Mouse (Mus musculus) embryonic facial prominence, embryonic 10.5 days (tissue): Measurements from ENCODE around the gene Defb36. TPM values are rescaled to one million over a fixed set of nuclear protein-coding genes. Genes with fewer than 3 reads are reported as not detected.

Experiments used
- DNase-seq: peaks from one replicate; pipeline ENCODE4 v3.0.0-alpha.2; 2017; ENCODE audit warnings: low spot score
- H3K27ac ChIP-seq: fragments of 300-500 bp; sonication (generic); replicated peaks from 2 replicates; pipeline ENCODE4 v1.5.1; 2016; ENCODE audit warnings: mild to moderate bottlenecking
- H3K27me3 ChIP-seq: fragments of 300-500 bp; sonication (generic); replicated peaks from 2 replicates; pipeline ENCODE4 v1.6.1; 2016; ENCODE audit warnings: low read depth, mild to moderate bottlenecking; ENCODE audit not compliant: poor library complexity, severe bottlenecking
- H3K36me3 ChIP-seq: fragments of 300-500 bp; sonication (generic); replicated peaks from 2 replicates; pipeline ENCODE4 v1.6.1; 2016; ENCODE audit warnings: mild to moderate bottlenecking, moderate library complexity
- H3K4me1 ChIP-seq: fragments of 300-500 bp; sonication (generic); 2 replicates; pipeline ENCODE4 v1.6.1; 2016
- H3K4me3 ChIP-seq: fragments of 300-500 bp; sonication (generic); 2 replicates; pipeline ENCODE4 v1.5.1; 2016; ENCODE audit warnings: mild to moderate bottlenecking, moderate library complexity
- H3K9me3 ChIP-seq: fragments of 300-500 bp; sonication (generic); 2 replicates; pipeline ENCODE4 v1.6.1; 2016; ENCODE audit warnings: mild to moderate bottlenecking
- WGBS: fragments of 180-500 bp; shearing (Covaris S2); methylation state at CpG from one replicate; pipeline ENCODE4 v1.1.7; 2016; 5-methylcytosine and 5-hydroxymethylcytosine counted together
- polyA plus RNA-seq: library from polyadenylated mRNA; unstranded; fragments of >200 nt; fragmentation: Nextera tagmentation; extraction: Ambion mirVana; gene quantifications from 2 replicates; pipeline ENCODE4 v1.2.1, GENCODE M21; 2016

The Defb36 gene
- polyA plus RNA-seq, 1 experiment from 2014 or later = not detected

- no peak within 1 kb of the TSS; the same call in 1 of the 2 replicates for H3K27ac ChIP-seq
- peak within 1 kb of the TSS; percentile 60 for H3K4me3 ChIP-seq
- no peaks in the 10 kb centered on the region for H3K9me3 ChIP-seq
- peak; percentile 70 for DNase-seq
- peaks cover 20% of the 10 kb centered on the region for H3K4me1 ChIP-seq
- H3K36me3 ChIP-seq = no peaks in the 10 kb centered on the region
- H3K27me3 ChIP-seq = peaks cover 80% of the 10 kb centered on the region
- WGBS = 1% methylated on average over 59 of the region's 59 CpGs
Measured at GRCm38 (mm10) chr2:152626774-152627591, 22.9 kb downstream of the Defb36 start, which contains the start of gene Rem1. Gene Rem1, plus strand, starts transcription at chr2:152626951.

DNA sequence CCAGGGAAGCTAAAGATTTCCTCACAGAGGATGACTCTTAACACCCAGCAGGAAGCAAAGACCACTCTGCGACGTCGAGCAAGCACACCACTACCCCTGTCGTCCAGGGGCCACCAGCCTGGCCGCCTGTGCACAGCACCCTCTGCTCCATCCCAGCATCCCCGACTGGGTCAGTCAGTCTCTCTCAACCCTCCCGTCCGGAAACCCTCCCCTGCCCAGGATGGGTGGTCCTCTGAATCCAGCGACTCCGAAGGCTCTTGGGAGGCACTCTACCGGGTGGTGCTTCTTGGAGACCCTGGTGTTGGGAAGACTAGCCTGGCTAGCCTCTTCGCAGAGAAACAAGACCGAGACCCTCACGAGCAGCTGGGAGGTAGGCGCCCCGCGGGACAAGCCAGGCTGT lies 23.9 kb downstream of the Defb36 start:
- no peaks in the 10 kb centered on the region for H3K36me3 ChIP-seq
- H3K27me3 ChIP-seq = peaks cover 86% of the 10 kb centered on the region
- no peak overlapping the region for H3K27ac ChIP-seq
- no peak overlapping the region for H3K4me3 ChIP-seq
- peaks cover 23% of the 10 kb centered on the region for H3K4me1 ChIP-seq
- DNase-seq = no peak
- 40% methylated on average over 17 of the region's 17 CpGs for WGBS
- H3K9me3 ChIP-seq = no peaks in the 10 kb centered on the region

- Histone ChIP-seq H3K27ac (no peak overlapping the region), H3K4me3 (no peak overlapping the region), H3K9me3 (no peaks in the 10 kb centered on the region), H3K36me3 (no peaks in the 10 kb centered on the region), H3K27me3 (peaks cover 90% of the 10 kb centered on the region), H3K4me1 (peaks cover 30% of the 10 kb centered on the region)
- WGBS = 61% methylated on average over 3 of the region's 3 CpGs
- no peak for DNase-seq
Measured at GRCm38 (mm10) chr2:152629239-152629638, 25.1 kb downstream of the Defb36 start.

DNA sequence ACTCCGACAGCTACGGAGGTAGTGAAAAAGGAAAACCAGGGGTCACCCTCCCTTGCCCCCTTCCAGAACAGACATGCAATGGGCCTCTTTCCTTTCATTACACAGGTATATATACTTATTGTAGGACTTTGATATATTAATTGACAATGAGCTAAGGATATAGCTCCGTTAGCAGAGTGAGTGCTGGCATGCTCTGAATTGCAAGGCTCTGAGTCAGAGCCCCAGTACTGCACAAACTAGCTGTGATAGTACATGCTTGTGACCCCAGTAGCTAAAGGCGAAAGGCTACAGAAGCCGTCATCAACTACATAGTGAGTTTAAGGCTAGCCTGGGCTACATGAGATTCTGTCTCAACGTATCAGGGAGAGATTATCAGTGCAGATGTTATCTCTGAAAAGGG lies 25.8 kb downstream of the Defb36 start:
- H3K36me3 ChIP-seq = no peaks in the 10 kb centered on the region
- H3K9me3 ChIP-seq = no peaks in the 10 kb centered on the region
- H3K27ac ChIP-seq = no peak overlapping the region
- H3K4me1 ChIP-seq = peaks cover 30% of the 10 kb centered on the region
- H3K27me3 ChIP-seq = peaks cover 88% of the 10 kb centered on the region
- no peak overlapping the region for H3K4me3 ChIP-seq
- no peak for DNase-seq
- 89% methylated on average over 6 of the region's 6 CpGs for WGBS

DNA sequence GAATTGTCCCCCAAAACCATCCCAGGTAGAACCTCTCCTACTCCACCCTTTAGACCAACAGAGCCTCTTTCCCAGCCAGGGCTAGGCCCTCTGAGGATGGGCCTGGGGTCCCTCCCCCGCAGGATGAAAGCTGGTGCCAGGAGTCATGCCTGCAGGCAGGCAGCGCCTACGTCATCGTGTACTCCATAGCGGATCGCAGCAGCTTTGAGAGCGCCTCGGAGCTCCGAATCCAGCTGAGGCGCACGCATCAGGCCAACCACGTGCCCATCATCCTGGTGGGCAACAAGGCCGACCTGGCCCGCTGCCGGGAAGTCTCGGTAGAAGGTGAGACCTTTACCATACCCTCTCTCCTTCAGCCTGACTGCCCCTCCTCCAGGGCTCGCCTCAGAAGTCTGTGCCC lies 29.2 kb downstream of the Defb36 start:
- DNase-seq = peak; percentile 31
- 48% methylated on average over 17 of the region's 17 CpGs for WGBS

DNA sequence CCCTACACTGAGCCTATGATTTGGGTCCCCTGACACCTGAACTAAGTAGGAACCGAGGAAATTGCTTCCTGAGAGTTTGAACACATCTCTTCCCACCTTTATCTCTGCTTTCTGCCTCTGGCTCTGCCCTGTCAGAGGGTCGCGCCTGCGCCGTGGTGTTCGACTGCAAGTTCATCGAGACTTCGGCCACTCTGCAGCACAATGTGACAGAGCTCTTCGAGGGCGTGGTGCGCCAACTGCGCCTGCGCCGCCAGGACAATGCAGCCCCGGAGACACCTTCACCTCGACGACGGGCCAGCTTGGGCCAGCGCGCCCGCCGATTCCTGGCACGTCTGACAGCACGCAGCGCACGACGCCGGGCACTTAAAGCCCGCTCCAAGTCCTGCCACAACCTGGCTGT lies 30.2 kb downstream of the Defb36 start:
- Histone ChIP-seq H3K9me3 (no peaks in the 10 kb centered on the region), H3K27me3 (peaks cover 49% of the 10 kb centered on the region), H3K36me3 (no peaks in the 10 kb centered on the region), H3K27ac (no peak overlapping the region), H3K4me1 (peaks cover 20% of the 10 kb centered on the region), H3K4me3 (no peak overlapping the region)
- DNase-seq = no peak
- 79% methylated on average over 29 of the region's 29 CpGs for WGBS

More for the DNA sequence above, 29.2 kb downstream of the Defb36 start:
- Histone ChIP-seq H3K4me1 (peaks cover 15% of the 10 kb centered on the region), H3K36me3 (no peaks in the 10 kb centered on the region), H3K27me3 (peaks cover 54% of the 10 kb centered on the region), H3K27ac (no peak overlapping the region; the same call in 1 of the 2 replicates), H3K9me3 (no peaks in the 10 kb centered on the region), H3K4me3 (peak overlapping the region; percentile 25; the same call in 1 of the 2 replicates)

GRCm38 (mm10) chr2:152636246-152637005 lies 32.3 kb downstream of the Defb36 start:
- H3K4me1 ChIP-seq = peaks cover 29% of the 10 kb centered on the region
- DNase-seq = no peak
- 83% methylated on average over 23 of the region's 23 CpGs for WGBS
- H3K36me3 ChIP-seq = no peaks in the 10 kb centered on the region
- no peak overlapping the region for H3K27ac ChIP-seq
- peaks cover 34% of the 10 kb centered on the region for H3K27me3 ChIP-seq
- no peak overlapping the region for H3K4me3 ChIP-seq
- no peaks in the 10 kb centered on the region for H3K9me3 ChIP-seq

GRCm38 (mm10) chr2:152637006-152637322 lies 32.8 kb downstream of the Defb36 start:
- 86% methylated on average over 6 of the region's 6 CpGs for WGBS
- Histone ChIP-seq H3K9me3 (no peaks in the 10 kb centered on the region), H3K36me3 (no peaks in the 10 kb centered on the region), H3K27ac (no peak overlapping the region), H3K27me3 (peaks cover 30% of the 10 kb centered on the region), H3K4me3 (no peak overlapping the region), H3K4me1 (peaks cover 29% of the 10 kb centered on the region)
- DNase-seq = no peak

DNA sequence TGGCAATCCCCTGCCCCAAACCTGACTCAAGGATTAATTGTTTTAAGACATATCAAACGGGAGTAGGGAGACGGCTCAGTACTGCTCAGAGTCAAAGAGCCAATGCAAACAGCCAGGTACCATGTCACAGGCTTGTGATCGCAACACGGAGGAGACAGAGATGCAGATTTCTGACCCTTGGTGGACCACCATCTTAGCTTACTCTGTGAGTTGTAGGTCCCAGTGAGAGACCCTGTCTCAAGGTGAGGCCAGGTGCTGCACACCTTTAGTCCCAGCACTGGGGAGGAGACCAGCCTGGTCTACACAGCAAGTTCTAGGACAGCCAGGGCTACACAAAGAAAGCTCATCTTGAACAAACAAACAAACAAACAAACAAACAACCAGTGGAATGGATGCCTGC lies 33.3 kb downstream of the Defb36 start:
- Histone ChIP-seq H3K9me3 (no peaks in the 10 kb centered on the region), H3K36me3 (no peaks in the 10 kb centered on the region), H3K4me3 (no peak overlapping the region), H3K4me1 (peaks cover 29% of the 10 kb centered on the region), H3K27ac (no peak overlapping the region), H3K27me3 (peaks cover 26% of the 10 kb centered on the region)
- 89% methylated on average over 4 of the region's 4 CpGs for WGBS
- DNase-seq = no peak

GRCm38 (mm10) chr2:152638865-152639264 lies 34.7 kb downstream of the Defb36 start:
- Histone ChIP-seq H3K27ac (no peak overlapping the region), H3K4me3 (no peak overlapping the region), H3K9me3 (no peaks in the 10 kb centered on the region), H3K36me3 (no peaks in the 10 kb centered on the region), H3K27me3 (peaks cover 13% of the 10 kb centered on the region), H3K4me1 (peaks cover 20% of the 10 kb centered on the region)
- no peak for DNase-seq
- 67% methylated on average over 6 of the region's 6 CpGs for WGBS

DNA sequence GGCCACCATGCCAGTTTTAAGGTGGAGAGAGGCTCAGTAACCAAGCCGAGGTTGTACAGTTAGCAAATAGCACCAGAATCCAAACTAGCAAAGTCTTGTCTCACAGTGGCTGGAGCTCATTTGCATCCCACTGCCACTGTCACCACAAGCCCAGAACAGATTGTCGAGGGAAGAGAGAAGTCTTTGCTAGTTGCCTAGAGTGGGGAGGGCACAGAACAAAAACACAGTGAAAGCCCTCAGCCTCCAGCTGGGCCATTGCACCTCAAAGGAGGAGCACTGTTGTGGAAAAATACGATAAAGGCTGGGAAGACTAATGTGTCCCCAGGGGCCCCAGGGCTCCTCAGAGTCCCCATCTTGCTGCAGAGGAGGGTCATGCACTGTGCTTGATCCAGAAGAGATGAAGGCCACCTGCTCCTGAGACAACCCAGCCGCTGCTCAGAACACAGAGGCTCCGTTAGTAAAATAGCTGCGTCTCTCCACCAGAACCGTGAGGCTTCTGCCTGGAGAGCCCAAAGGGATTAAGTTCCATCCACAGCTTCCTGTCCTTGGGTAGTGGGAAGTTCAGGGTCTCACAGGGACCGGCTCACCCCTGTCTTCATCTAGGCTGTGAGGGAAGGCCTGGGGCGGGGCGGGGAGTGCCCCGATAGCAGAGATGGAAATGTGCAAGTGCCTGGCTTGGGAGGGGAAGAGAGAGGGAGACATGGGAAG lies 35.4 kb downstream of the Defb36 start:
- no peak overlapping the region for H3K4me3 ChIP-seq
- peak overlapping the region; percentile 55; the same call in 1 of the 2 replicates for H3K27ac ChIP-seq
- H3K27me3 ChIP-seq = peaks cover 9% of the 10 kb centered on the region
- H3K9me3 ChIP-seq = no peaks in the 10 kb centered on the region
- peak; percentile 20 for DNase-seq
- peaks cover 20% of the 10 kb centered on the region for H3K4me1 ChIP-seq
- 22% methylated on average over 11 of the region's 11 CpGs for WGBS
- no peaks in the 10 kb centered on the region for H3K36me3 ChIP-seq

DNA sequence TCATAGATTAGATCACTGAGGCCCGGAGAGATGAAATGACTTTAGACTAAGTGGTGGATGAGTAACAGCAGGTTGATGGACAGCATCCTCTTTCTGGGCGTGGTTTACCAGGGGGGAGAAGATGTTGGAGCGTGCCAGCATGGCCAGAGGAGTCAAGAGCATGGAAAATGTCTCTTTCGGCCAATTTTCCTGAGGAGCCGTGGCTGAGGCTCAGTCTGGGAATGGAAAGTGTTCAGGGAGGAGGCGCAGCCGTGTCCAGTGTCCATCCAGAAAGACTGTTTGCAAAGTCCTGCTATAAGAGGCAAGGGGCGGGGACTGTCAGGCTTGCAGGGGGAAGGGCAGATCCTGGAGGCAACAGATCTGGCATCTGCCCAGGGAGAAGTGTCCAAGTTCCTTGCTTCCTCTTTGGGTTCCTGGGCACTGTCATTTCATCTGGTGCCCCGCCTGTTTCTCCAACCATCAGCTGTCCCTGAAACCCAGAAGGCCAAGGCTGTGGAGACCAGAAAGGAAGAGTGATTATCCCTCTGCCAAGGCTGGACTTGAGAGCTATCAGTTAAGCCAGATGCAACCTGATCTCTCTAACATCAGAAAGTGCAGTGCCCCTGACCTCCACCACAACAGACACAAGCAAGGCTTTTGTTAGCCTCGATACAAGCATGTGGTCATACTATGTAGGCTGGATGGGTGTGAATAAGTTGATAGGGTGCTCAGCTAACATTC lies 48.9 kb downstream of the Defb36 start:
- Histone ChIP-seq H3K27ac (no peak overlapping the region), H3K4me1 (peaks cover 16% of the 10 kb centered on the region), H3K9me3 (no peaks in the 10 kb centered on the region), H3K36me3 (no peaks in the 10 kb centered on the region), H3K27me3 (no peaks in the 10 kb centered on the region), H3K4me3 (no peak overlapping the region)
- no peak for DNase-seq
- WGBS = 70% methylated on average over 10 of the region's 10 CpGs
